Comparison of ENCODE assay signal across 36 mouse cellular contexts in the genomic region with DNA sequence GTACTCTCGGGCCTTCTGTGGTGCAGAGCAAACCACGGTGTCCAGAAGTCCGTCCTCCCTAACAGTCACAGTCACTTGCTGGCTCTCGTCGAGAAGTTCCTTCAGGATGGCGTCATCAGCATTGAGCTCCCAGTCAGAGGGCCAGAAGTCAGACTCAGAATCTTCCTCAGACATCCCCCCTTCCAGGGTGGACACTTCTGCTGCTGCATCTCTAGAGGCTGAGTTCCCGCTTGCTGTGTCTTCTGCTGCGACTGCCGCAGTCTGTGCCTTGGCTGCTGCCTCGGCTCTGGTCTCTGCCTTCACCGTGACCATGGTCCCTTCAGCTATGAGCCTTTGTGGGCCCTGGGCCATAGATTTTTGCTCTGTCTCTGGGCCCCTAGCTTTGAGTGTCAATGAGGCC. TPM values are rescaled to one million over a fixed set of nuclear protein-coding genes. Genes with fewer than 3 reads are reported as not detected.
"Had no signal": no experiment of that assay in that cellular context is flagged by ENCODE, and none has a peak within 500 bp of the region (broad histone marks: within the 10 kb centered on the region; RNA-seq: fewer than 3 reads in every experiment).

No protein-coding gene starts in this region.

- H3K9me3 ChIP-seq: heart, embryonic 12.5 days; hindbrain, embryonic 13.5 days; hindbrain, embryonic 15.5 days; kidney, embryonic 15.5 days; limb, embryonic 13.5 days; limb, embryonic 15.5 days; liver, embryonic 12.5 days had no signal

- H3K4me3 ChIP-seq: heart, embryonic 12.5 days; hindbrain, embryonic 13.5 days; hindbrain, embryonic 15.5 days; kidney, embryonic 15.5 days; limb, embryonic 13.5 days; limb, embryonic 15.5 days; liver, embryonic 12.5 days had no signal

- DNase-seq: gastrocnemius, postnatal 14 days; gastrocnemius, postnatal 36 days; heart, adult 18-20 months; heart, postnatal 36 days; kidney, adult 11 months; kidney, adult 2 months; kidney, adult 9 months; kidney, postnatal 14 days; kidney, postnatal 36 days; layer of hippocampus, adult 9-11 months; layer of hippocampus, postnatal 36 days; left cerebral cortex, postnatal 4 days had no signal

- H3K36me3 ChIP-seq: hindbrain, embryonic 13.5 days; hindbrain, embryonic 15.5 days had no signal

- H3K27ac ChIP-seq: hindbrain, embryonic 13.5 days; hindbrain, embryonic 15.5 days; hindbrain, postnatal 0 days; kidney, embryonic 15.5 days; kidney, postnatal 0 days; limb, embryonic 13.5 days; limb, embryonic 15.5 days; liver, embryonic 12.5 days had no signal

- H3K27me3 ChIP-seq: heart, embryonic 12.5 days; hindbrain, embryonic 13.5 days; hindbrain, embryonic 15.5 days; kidney, embryonic 15.5 days; limb, embryonic 13.5 days; limb, embryonic 15.5 days; liver, embryonic 12.5 days had no signal

- H3K4me1 ChIP-seq: heart, embryonic 12.5 days; hindbrain, embryonic 13.5 days; hindbrain, embryonic 15.5 days; limb, embryonic 13.5 days had no signal

RNA-seq across cellular contexts. Expression of gene Fndc11, which starts 14.9 kb away (rescaled TPM):
- total RNA-seq: gastrocnemius, adult 18-20 months; gastrocnemius, adult 8-10 months; gastrocnemius, postnatal 14 days; gastrocnemius, postnatal 36 days; heart, adult 18-20 months; heart, adult 8-10 months; hematopoietic stem cell, adult 5-6 weeks; layer of hippocampus, adult 8-10 months; layer of hippocampus, postnatal 14 days; layer of hippocampus, postnatal 36 days; left cerebral cortex, adult 18-20 months; left cerebral cortex, adult 8-10 months; left cerebral cortex, postnatal 10 days; left cerebral cortex, postnatal 4 days; liver, adult 2 months had no signal
- polyA plus RNA-seq: heart, embryonic 12.5 days; heart, embryonic 14.5 days; hindbrain, embryonic 11.5 days; intestine, embryonic 14.5 days had no signal

RNA-seq across cellular contexts. Expression of gene Srms, which starts 21.7 kb away (rescaled TPM):
- total RNA-seq: hematopoietic stem cell, adult 5-6 weeks had no signal

RNA-seq across cellular contexts. Expression of gene Ptk6, which starts 32.1 kb away (rescaled TPM):
- total RNA-seq: gastrocnemius, adult 18-20 months; gastrocnemius, adult 8-10 months; gastrocnemius, postnatal 14 days; gastrocnemius, postnatal 36 days; heart, adult 8-10 months; heart, postnatal 10 days; hematopoietic stem cell, adult 5-6 weeks; hindbrain, postnatal 0 days; layer of hippocampus, adult 18-20 months; layer of hippocampus, adult 8-10 months; layer of hippocampus, postnatal 14 days; left cerebral cortex, adult 18-20 months; left cerebral cortex, adult 8-10 months; left cerebral cortex, postnatal 10 days; left cerebral cortex, postnatal 4 days had no signal
- polyA plus RNA-seq: heart, embryonic 12.5 days; heart, embryonic 14.5 days; hindbrain, embryonic 11.5 days; hindbrain, embryonic 13.5 days; hindbrain, embryonic 15.5 days; hindbrain, postnatal 0 days; intestine, embryonic 14.5 days; kidney, embryonic 15.5 days; kidney, postnatal 0 days; limb, embryonic 13.5 days had no signal
